Mouse (Mus musculus) midbrain, embryonic 16.5 days (tissue): ENCODE data around the gene Fam45a. TPM values are rescaled to one million over a fixed set of nuclear protein-coding genes. Genes with fewer than 3 reads are reported as not detected.

Experiments
- ATAC-seq: fragments of 200-750 bp; cut with Nextera tagmentation; 2 replicates; pipeline ENCODE4 v1.8.0; 2017; ENCODE audit warnings: moderate TSS enrichment
- H3K27ac ChIP-seq: fragments of 300-500 bp; sonication (generic); 2 replicates; pipeline ENCODE4 v1.5.1; 2014; ENCODE audit warnings: mild to moderate bottlenecking, low read length, mixed read lengths
- H3K27me3 ChIP-seq: fragments of 300-500 bp; sonication (generic); 2 replicates; pipeline ENCODE4 v1.6.1; 2014; ENCODE audit warnings: low read depth, low read length, mixed read lengths; ENCODE audit not compliant: control insufficient read depth, insufficient read depth
- H3K36me3 ChIP-seq: fragments of 300-500 bp; sonication (generic); 2 replicates; pipeline ENCODE4 v1.6.1; 2014; ENCODE audit warnings: mild to moderate bottlenecking, low read length, moderate library complexity, mixed read lengths; ENCODE audit not compliant: control insufficient read depth, insufficient read depth
- H3K4me1 ChIP-seq: fragments of 300-500 bp; sonication (generic); 2 replicates; pipeline ENCODE4 v1.6.1; 2014; ENCODE audit warnings: mild to moderate bottlenecking, low read length, mixed read lengths; ENCODE audit not compliant: control insufficient read depth, insufficient read depth
- H3K4me2 ChIP-seq: fragments of 300-500 bp; sonication (generic); 2 replicates; pipeline ENCODE4 v1.6.1; 2014; ENCODE audit warnings: mild to moderate bottlenecking, low read length, mixed read lengths
- H3K4me3 ChIP-seq: fragments of 300-500 bp; sonication (generic); 2 replicates; pipeline ENCODE4 v1.5.1; 2014; ENCODE audit warnings: low read depth, mild to moderate bottlenecking, low read length, moderate library complexity, mixed read lengths
- H3K9ac ChIP-seq: fragments of 300-500 bp; sonication (generic); 2 replicates; pipeline ENCODE4 v1.6.1; 2014; ENCODE audit warnings: low read depth, low read length, mixed read lengths
- H3K9me3 ChIP-seq: fragments of 300-500 bp; sonication (generic); replicated peaks from 2 replicates; pipeline ENCODE4 v1.6.1; 2014; ENCODE audit warnings: mild to moderate bottlenecking, low read length, mixed read lengths; ENCODE audit not compliant: control insufficient read depth, poor library complexity, severe bottlenecking
- WGBS: fragments of 180-500 bp; shearing (Covaris S2); extraction: QIAGEN DNeasy Blood & Tissue Kit; methylation state at CpG from one replicate; pipeline ENCODE4 v1.1.7; 2014; 5-methylcytosine and 5-hydroxymethylcytosine counted together
- microRNA-seq: library from miRNA; unstranded; fragments of <30 nt; microRNA quantifications from one replicate; pipeline ENCODE4, GENCODE M21; 2017
- polyA plus RNA-seq: library from polyadenylated mRNA; unstranded; fragments of >200 nt; fragmentation: Nextera tagmentation; extraction: Ambion mirVana; gene quantifications from 2 replicates; pipeline ENCODE4 v1.2.1, GENCODE M21; 2015

The Fam45a gene
- polyA plus RNA-seq, 1 experiment from 2014 or later, result 42.4 TPM

DNA sequence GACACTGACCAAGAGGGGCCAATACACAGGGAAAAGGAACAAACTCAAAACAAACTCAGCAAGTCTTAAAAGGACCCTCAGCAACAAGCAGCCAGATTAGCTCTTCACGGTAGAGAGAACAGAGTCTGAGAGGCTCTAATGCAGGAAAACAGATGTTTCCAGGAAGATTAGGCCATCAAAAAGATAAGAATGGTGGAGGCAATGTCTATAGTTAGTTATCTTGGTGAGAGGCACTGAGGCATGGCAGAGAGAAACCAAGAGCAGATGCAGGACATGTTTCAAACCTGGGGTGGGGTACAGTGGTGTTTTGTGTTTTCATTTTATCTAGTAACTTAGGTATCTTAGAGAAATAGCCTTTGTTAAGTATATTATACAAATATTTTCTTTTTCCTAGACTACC is 60.9 kb downstream of the Fam45a start:
- no peak overlapping the region for H3K27ac ChIP-seq
- WGBS, result 25% methylated on average over 1 of the region's 1 CpGs
- H3K9ac ChIP-seq, result no peak overlapping the region
- H3K4me1 ChIP-seq, result peaks cover 4% of the 10 kb centered on the region; the same call in 1 of the 2 replicates
- H3K4me2 ChIP-seq, result no peak overlapping the region
- ATAC-seq, result no peak
- no peak overlapping the region for H3K4me3 ChIP-seq
- H3K27me3 ChIP-seq, result no peaks in the 10 kb centered on the region
- peaks cover 3% of the 10 kb centered on the region; the same call in 1 of the 2 replicates for H3K36me3 ChIP-seq
- no peaks in the 10 kb centered on the region for H3K9me3 ChIP-seq

GRCm38 (mm10) chr19:60873501-60873900 is 62.1 kb downstream of the Fam45a start:
- no peaks in the 10 kb centered on the region for H3K27me3 ChIP-seq
- H3K36me3 ChIP-seq, result peaks cover 3% of the 10 kb centered on the region; the same call in 1 of the 2 replicates
- ATAC-seq, result no peak
- peak overlapping the region; percentile 54; the same call in 1 of the 2 replicates for H3K4me3 ChIP-seq
- H3K9ac ChIP-seq, result no peak overlapping the region; the same call in 1 of the 2 replicates
- peak overlapping the region; percentile 70 for H3K4me2 ChIP-seq
- peaks cover 4% of the 10 kb centered on the region; the same call in 1 of the 2 replicates for H3K4me1 ChIP-seq
- WGBS, result 29% methylated on average over 4 of the region's 4 CpGs
- H3K9me3 ChIP-seq, result no peaks in the 10 kb centered on the region
- H3K27ac ChIP-seq, result 0 out of 2 replicates have a peak overlapping the region, but pooled peaks have one; percentile 80

DNA sequence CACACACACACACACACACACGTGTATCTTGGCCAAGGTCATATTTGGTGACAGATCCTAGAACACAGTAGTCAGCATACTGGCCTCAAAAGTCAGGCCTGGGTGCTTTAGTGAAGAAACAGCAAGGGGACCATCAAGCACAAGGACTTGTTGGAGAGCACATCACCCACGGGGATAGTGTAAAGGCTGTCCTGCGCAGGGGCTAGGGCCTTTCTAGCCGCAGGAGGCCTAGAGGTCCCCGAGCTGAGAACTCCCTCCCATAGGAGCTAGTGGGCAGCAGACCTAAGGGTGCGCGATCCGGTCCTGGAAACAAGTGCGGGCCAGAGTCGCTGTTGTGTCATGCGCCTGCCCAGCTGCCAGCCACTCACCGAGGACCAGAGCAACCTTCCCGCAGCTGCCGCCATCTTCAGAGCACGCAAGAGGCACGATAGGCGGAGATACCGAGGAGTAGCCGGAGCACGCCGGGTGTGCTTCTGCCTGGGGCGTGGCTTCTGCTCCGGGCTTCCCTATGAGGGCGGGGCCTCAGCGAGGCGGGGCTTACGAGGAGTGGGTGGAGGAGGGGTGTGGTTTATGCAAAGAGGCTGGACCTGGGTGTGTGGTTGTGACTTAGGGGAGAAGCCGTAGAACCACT is 62.8 kb downstream of the Fam45a start, which contains the start of gene Prdx3:
Gene Prdx3, minus strand, starts transcription at position 493 of the 631 bp plus-strand sequence.
- H3K9me3 ChIP-seq, result no peaks in the 10 kb centered on the region
- peaks cover 2% of the 10 kb centered on the region; the same call in 1 of the 2 replicates for H3K36me3 ChIP-seq
- peak within 1 kb of the TSS; percentile 78 for H3K9ac ChIP-seq
- peak within 1 kb of the TSS; percentile 70 for H3K4me2 ChIP-seq
- H3K27ac ChIP-seq, result peak within 1 kb of the TSS; percentile 80
- 0% methylated on average over 28 of the region's 28 CpGs for WGBS
- H3K4me1 ChIP-seq, result peaks cover 4% of the 10 kb centered on the region; the same call in 1 of the 2 replicates
- H3K4me3 ChIP-seq, result peak within 1 kb of the TSS; percentile 54
- H3K27me3 ChIP-seq, result no peaks in the 10 kb centered on the region
- ATAC-seq, result peak; percentile 98

- Histone ChIP-seq H3K4me2 (no peak overlapping the region), H3K36me3 (no peaks in the 10 kb centered on the region), H3K9ac (no peak overlapping the region), H3K27me3 (no peaks in the 10 kb centered on the region), H3K4me3 (no peak overlapping the region), H3K27ac (no peak overlapping the region), H3K4me1 (no peaks in the 10 kb centered on the region), H3K9me3 (no peaks in the 10 kb centered on the region)
- ATAC-seq, result 0 out of 2 replicates have a peak, but pooled peaks have one; percentile 48
- 4% methylated on average over 3 of the region's 3 CpGs for WGBS
Measured at GRCm38 (mm10) chr19:60883129-60883528, 71.7 kb downstream of the Fam45a start.

Small RNA genes within 50 kb of the gene (microRNA-seq; reads per million reads assigned to microRNA genes)
- gene mmu-mir-3084-1, result not detected

Other genes with a start within 250 kb of the Fam45a start
- gene Cacul1, start 230.6 kb upstream of the Fam45a start, polyA plus RNA-seq, result 18.1 and 21.2 TPM in 2 replicates
- 20.1 and 20.9 TPM in 2 replicates for gene Nanos1, start 55.6 kb upstream of the Fam45a start, polyA plus RNA-seq
- 102 and 112 TPM in 2 replicates for gene Eif3a, start 20.9 kb upstream of the Fam45a start, polyA plus RNA-seq
- 9.4 and 11.7 TPM in 2 replicates for gene Sfxn4, start 49.9 kb downstream of the Fam45a start, polyA plus RNA-seq
- 94.1 and 106 TPM in 2 replicates for gene Prdx3, start 63.0 kb downstream of the Fam45a start, polyA plus RNA-seq
- gene Grk5, start 78.2 kb downstream of the Fam45a start, polyA plus RNA-seq, result 2.3 and 2.5 TPM in 2 replicates